Mouse (Mus musculus): ENCODE measurements around the gene Setdb1. TPM values are rescaled to one million over a fixed set of nuclear protein-coding genes. Genes with fewer than 3 reads are reported as not detected.

Setdb1 gene
- polyA plus RNA-seq (2012; rRNA removed) = 14.4 and 18.9 TPM in 2 replicates

DNA sequence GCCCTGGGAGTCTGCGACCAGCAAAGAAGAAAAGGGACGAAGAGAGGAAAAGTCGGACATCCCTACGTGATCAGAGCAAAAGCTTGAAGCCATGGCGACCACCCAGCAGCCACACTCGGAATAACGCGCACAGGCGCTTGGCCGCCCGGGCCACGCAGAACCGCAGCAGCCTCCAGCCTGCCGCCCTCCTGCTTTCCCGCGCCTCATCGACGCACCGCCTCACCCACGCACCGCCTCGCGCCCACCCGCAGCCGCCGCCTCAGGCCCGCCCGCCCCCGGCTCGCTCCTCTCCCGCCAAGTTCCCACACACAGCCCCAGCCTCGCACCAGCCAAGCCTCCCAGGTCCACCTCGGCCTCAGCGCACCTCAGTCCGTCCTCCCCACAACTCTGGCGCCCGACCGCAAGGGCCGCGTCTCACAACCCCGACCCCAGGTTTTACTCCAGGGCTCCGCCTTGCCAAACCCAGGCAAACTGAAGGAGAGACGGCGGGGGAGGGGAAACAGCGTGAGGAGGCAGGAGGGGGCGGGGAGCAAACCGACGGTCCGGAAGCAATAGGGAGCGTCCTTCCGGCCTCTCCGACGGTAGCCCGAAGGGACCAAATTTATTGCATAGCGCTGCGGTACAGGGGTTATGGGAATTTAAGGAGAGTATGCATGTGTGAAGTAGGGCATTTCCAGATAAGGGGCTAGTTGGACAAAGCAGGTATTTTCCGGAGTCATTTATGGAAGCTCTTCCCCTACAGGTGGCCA, at the start of gene Setdb1:
Setdb1 (minus strand) TSS at position 502 of the 749 bp plus-strand sequence.

DNA sequence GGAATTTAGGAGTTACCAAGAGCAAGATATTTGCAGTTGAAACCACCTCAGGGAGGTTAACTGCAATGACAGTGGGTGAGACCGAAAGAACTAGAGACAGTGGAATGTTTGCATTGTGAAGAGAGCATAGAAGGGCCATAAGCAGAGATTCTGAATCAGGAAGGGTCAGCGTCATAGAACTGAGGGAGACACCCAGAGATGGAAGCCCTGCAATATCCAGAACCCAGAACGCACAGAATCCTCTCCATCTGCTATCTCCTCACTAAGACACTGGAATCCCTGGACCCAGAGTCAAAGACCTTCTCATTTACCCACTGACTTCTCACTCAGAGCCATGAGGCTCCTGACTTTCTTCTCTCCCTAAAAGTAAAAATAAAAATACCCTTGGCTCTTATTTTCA, 45.7 kb upstream of the Setdb1 start, which contains the start of gene 4930558C23Rik:
4930558C23Rik (minus strand) TSS at position 101 of the 400 bp plus-strand sequence.

DNA sequence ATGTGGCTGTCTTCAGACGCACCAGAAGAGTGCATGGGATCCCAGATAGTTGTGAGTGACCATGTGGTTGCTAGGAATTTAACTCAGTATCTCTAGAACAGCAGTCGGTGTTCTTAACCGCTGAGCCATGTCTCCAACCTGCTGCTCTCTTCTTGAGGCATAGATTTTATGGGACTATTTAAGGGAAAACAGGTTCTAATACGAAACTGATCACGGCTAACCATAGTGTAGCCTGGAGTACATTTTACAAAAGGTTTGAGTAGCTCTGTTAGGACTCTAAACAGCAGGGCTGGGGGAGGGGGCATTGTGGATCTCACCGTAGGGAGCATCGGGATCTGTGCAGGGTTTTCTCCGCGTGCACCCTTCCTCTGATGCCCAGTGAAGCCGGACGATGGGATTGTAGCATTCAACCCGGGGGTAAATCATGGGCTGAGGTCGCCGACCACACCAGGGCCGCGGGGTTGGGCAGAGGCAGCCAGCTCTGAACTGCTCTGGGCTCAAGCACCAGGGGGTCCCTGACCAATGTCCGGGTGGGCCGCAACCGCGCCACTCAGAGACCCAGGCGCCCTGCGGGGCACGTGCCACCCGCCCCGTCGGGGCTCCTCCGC, 42.4 kb downstream of the Setdb1 start, which contains the start of gene Cers2:
Cers2 (plus strand) TSS at position 306 of the 608 bp plus-strand sequence.

DNA sequence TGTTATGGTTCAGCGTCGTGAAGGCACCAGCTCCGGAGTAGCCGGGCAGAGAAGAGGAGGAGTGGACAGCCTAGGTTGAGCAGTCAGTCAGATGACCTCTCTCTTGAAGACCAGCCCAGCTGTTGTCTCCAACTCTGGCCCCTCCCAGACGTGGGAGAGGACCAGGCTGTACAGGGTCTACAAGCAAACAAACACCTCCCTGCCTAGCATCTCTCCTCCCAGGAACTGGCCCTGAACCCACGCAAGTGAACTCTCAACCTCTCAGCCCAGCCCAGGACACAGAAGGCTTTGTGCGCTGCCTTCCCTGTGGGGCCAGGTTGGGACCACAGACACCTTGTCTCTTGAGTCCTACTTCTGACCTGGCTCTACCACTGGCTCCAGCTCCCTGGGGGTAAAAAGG, 49.9 kb downstream of the Setdb1 start, which contains the start of gene Anxa9:
Anxa9 (minus strand) TSS at position 77 of the 400 bp plus-strand sequence.

DNA sequence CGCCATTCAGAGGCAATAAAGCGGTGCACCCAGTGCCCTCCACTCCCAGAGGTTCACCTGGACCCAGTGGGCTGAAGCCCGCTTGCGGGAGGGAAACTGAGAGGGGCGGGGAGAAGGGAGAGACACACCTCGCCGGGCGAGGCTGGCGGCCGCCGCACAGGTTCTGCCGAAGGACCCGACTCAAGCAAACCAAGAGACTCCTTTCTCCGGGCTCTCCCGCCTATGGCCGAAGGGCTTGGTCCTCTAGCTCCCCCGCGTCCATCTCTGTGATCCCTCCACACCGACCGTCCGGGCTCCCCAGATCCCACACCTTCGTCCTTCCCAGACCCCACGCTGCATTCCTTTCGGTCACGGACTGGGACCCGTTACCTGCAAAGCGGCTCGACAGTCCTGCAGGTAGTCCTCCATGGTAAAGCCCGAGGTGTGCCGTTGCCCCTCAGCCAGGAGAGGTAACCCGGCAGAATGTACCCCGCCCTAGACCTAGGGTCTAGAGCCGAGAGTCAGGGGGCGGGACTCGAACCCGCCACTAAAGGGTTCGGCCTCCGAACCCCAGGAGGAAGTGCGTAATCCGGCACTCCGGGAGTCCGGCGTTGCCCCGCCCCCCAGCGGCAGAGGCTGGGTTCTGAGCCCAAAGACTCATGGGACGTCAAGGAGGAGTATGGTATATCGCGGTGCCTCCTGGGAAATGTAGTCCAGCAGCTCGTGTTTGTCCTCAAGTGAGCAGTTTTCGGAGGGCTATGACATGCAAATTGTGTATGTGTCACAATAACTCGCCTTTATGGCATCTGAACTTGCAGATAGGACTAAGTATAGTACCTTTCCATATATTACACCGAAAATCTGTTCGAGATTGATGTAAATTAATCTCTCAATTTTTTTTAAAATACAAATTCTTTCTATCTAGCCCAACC, 75.5 kb downstream of the Setdb1 start, which contains the start of the genes Mindy1 and Prune1:
Mindy1 (plus strand) TSS at position 130 of the 911 bp plus-strand sequence.
Prune1 (minus strand) TSS at position 861 of the 911 bp plus-strand sequence.

Other genes starting within 250 kb of the Setdb1 start
- gene Vps72, start 246.2 kb downstream of the Setdb1 start, polyA plus RNA-seq (2012; rRNA removed) = 109 and 113 TPM in 2 replicates
- gene Tmod4, start 232.7 kb downstream of the Setdb1 start, polyA plus RNA-seq (2012; rRNA removed) = 0.54 and 0.90 TPM in 2 replicates
- 27.2 and 45.0 TPM in 2 replicates for gene Scnm1, start 223.2 kb downstream of the Setdb1 start, polyA plus RNA-seq (2012; rRNA removed)
- 5.7 and 5.8 TPM in 2 replicates for gene Lysmd1, start 223.1 kb downstream of the Setdb1 start, polyA plus RNA-seq (2012; rRNA removed)
- gene Tnfaip8l2, start 214.8 kb downstream of the Setdb1 start, polyA plus RNA-seq (2012; rRNA removed) = 9.1 and 13.7 TPM in 2 replicates
- gene Sema6c, start 196.7 kb downstream of the Setdb1 start, polyA plus RNA-seq (2012; rRNA removed) = 45.0 and 53.2 TPM in 2 replicates
- 8.6 and 10.3 TPM in 2 replicates for gene Gabpb2, start 139.3 kb downstream of the Setdb1 start, polyA plus RNA-seq (2012; rRNA removed)
- gene Cdc42se1, start 128.5 kb downstream of the Setdb1 start, polyA plus RNA-seq (2012; rRNA removed) = 36.7 and 47.9 TPM in 2 replicates
- 12.2 and 17.0 TPM in 2 replicates for gene Mllt11, start 125.0 kb downstream of the Setdb1 start, polyA plus RNA-seq (2012; rRNA removed)
- 0.68 and 1.1 TPM in 2 replicates for gene Gm128, start 115.6 kb downstream of the Setdb1 start, polyA plus RNA-seq (2012; rRNA removed)
- gene Bnipl, start 106.0 kb downstream of the Setdb1 start, polyA plus RNA-seq (2012; rRNA removed) = 3.2 and 4.9 TPM in 2 replicates
- 164 and 221 TPM in 2 replicates for gene Mindy1, start 75.9 kb downstream of the Setdb1 start, polyA plus RNA-seq (2012; rRNA removed)
- 21.5 and 27.0 TPM in 2 replicates for gene Prune1, start 75.1 kb downstream of the Setdb1 start, polyA plus RNA-seq (2012; rRNA removed)
- 2.6 and 3.0 TPM in 2 replicates for gene Anxa9, start 50.0 kb downstream of the Setdb1 start, polyA plus RNA-seq (2012; rRNA removed)
- gene Cers2, start 42.4 kb downstream of the Setdb1 start, polyA plus RNA-seq (2012; rRNA removed) = 71.0 and 104 TPM in 2 replicates
- not detected in 2 replicates for gene 4930558C23Rik, start 45.6 kb upstream of the Setdb1 start, polyA plus RNA-seq (2012; rRNA removed)
- 49.7 and 68.6 TPM in 2 replicates for gene Arnt, start 77.2 kb upstream of the Setdb1 start, polyA plus RNA-seq (2012; rRNA removed)
- gene Ctsk, start 142.1 kb upstream of the Setdb1 start, polyA plus RNA-seq (2012; rRNA removed) = 7.2 and 9.2 TPM in 2 replicates
- 10.3 and 10.5 TPM in 2 replicates for gene Ctss, start 169.6 kb upstream of the Setdb1 start, polyA plus RNA-seq (2012; rRNA removed)
- gene Hormad1, start 202.5 kb upstream of the Setdb1 start, polyA plus RNA-seq (2012; rRNA removed) = not detected in 2 replicates
- 4.9 and 5.2 TPM in 2 replicates for gene Golph3l, start 231.7 kb upstream of the Setdb1 start, polyA plus RNA-seq (2012; rRNA removed)